Mouse (Mus musculus) liver, embryonic 14.5 days (tissue): Measurements from ENCODE around the gene Opcml. TPM values are rescaled to one million over a fixed set of nuclear protein-coding genes. Genes with fewer than 3 reads are reported as not detected.

Source experiments
- ATAC-seq: fragments of 200-750 bp; cut with Nextera tagmentation; 2 replicates; pipeline ENCODE4 v1.8.0; 2017; ENCODE audit warnings: moderate number of reproducible peaks, mild to moderate bottlenecking, moderate library complexity; ENCODE audit not compliant: insufficient read depth
- DNase-seq, 3 experiments: peaks; one replicate each; pipeline ENCODE4 v3.0.0-alpha.2; 2012 to 2013; ENCODE audit warnings: low read depth in 3 of 3, low spot score in 3 of 3
- H3K27ac ChIP-seq: fragments of 300-500 bp; sonication (generic); 2 replicates; pipeline ENCODE4 v1.5.1; 2014; ENCODE audit warnings: moderate library complexity, mild to moderate bottlenecking, control low read depth, inconsistent platforms
- H3K27me3 ChIP-seq: fragments of 300-500 bp; sonication (generic); 2 replicates; pipeline ENCODE4 v1.6.1; 2014; ENCODE audit warnings: mild to moderate bottlenecking, low read length, moderate library complexity; ENCODE audit not compliant: control insufficient read depth, insufficient read depth
- H3K36me3 ChIP-seq: fragments of 300-500 bp; sonication (generic); replicated peaks from 2 replicates; pipeline ENCODE4 v1.6.1; 2014; ENCODE audit warnings: low read depth; ENCODE audit not compliant: control insufficient read depth, insufficient read depth
- H3K4me1 ChIP-seq, 2 experiments: fragments of 200-500 bp in 1 of 2; fragments of 300-500 bp in 1 of 2; sonication (generic) in 1 of 2; replicated peaks; 2 replicates each; pipeline ENCODE4 v1.6.1; 2012 to 2014; ENCODE audit warnings: antibody characterized with exemption in 1 of 2, inconsistent platforms in 1 of 2, low read length in 1 of 2; ENCODE audit not compliant: control insufficient read depth in 2 of 2, insufficient read depth in 2 of 2
- H3K4me2 ChIP-seq: fragments of 300-500 bp; sonication (generic); 2 replicates; pipeline ENCODE4 v1.6.1; 2014; ENCODE audit warnings: low read depth, mild to moderate bottlenecking, control low read depth, moderate library complexity
- H3K4me3 ChIP-seq, 2 experiments: fragments of 200-500 bp in 1 of 2; fragments of 300-500 bp in 1 of 2; sonication (generic) in 1 of 2; 2 replicates each; pipeline ENCODE4 v1.5.1; 2012 to 2014; ENCODE audit warnings: low read depth in 2 of 2, low read length in 2 of 2, mild to moderate bottlenecking in 2 of 2, control low read depth in 1 of 2, inconsistent platforms in 1 of 2, moderate library complexity in 1 of 2; ENCODE audit not compliant: insufficient read depth in 1 of 2
- H3K9ac ChIP-seq: fragments of 300-500 bp; sonication (generic); replicated peaks from 2 replicates; pipeline ENCODE4 v1.6.1; 2014; ENCODE audit warnings: mild to moderate bottlenecking, control low read depth, moderate library complexity
- H3K9me3 ChIP-seq: fragments of 300-500 bp; sonication (generic); 2 replicates; pipeline ENCODE4 v1.6.1; 2016; ENCODE audit warnings: low read length, mixed read lengths; ENCODE audit not compliant: control insufficient read depth
- CTCF ChIP-seq: IDR thresholded peaks from 2 replicates; pipeline ENCODE4 v1.5.1; 2016; ENCODE audit warnings: antibody characterized with exemption, low read depth, control low read depth
- EP300 ChIP-seq: IDR thresholded peaks from 2 replicates; pipeline ENCODE4 v1.6.1; 2016; ENCODE audit warnings: antibody characterized with exemption, low read depth
- WGBS: fragments of 180-500 bp; shearing (Covaris S2); extraction: QIAGEN DNeasy Blood & Tissue Kit; methylation state at CpG from one replicate; pipeline ENCODE4 v1.1.7; 2014; ENCODE audit not compliant: insufficient replicate concordance; 5-methylcytosine and 5-hydroxymethylcytosine counted together
- polyA plus RNA-seq, 2 experiments: library from polyadenylated mRNA; depleted of rRNA in 1 of 2; stranded (reverse) in 1 of 2; unstranded in 1 of 2; fragments of >200 nt; fragmentation: Nextera tagmentation in 1 of 2; extraction: Ambion mirVana in 1 of 2; gene quantifications; 2 replicates each; pipeline versions ENCODE4 v1.2.1 to v1.2.3; 2012 to 2014

Gene Opcml
- polyA plus RNA-seq, 2 experiments: 0.03 TPM; not detected in 1

DNA sequence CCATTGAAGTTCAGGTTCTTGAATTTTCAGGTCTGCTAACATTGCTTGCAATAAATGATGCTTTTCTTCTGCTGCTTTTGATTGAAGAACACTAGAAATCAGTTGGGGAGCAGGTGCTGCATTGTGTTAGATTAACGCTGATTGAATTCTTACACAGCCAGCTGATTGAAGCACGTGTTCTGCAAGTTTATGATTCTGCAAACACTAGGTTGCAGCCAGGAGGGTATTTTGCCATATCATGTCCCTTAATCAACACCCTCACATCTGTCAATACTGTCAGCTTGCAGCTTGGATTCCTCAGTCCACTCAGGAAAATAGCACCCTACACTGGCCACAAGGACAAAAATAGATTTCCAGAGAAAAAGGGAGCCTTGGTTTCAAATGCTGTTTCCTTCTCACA lies 853.5 kb downstream of the Opcml start:
- Histone ChIP-seq H3K4me1 (no peaks in the 10 kb centered on the region), H3K9me3 (no peaks in the 10 kb centered on the region), H3K36me3 (no peaks in the 10 kb centered on the region), H3K4me2 (no peak overlapping the region), H3K27me3 (no peaks in the 10 kb centered on the region), H3K27ac (no peak overlapping the region), H3K4me3 (no peak overlapping the region), H3K9ac (no peak overlapping the region)
- ATAC-seq: no peak
- 70% methylated on average over 2 of the region's 2 CpGs for WGBS
- no peak for TF ChIP-seq CTCF
- no peak for TF ChIP-seq EP300
- DNase-seq: no peak

DNA sequence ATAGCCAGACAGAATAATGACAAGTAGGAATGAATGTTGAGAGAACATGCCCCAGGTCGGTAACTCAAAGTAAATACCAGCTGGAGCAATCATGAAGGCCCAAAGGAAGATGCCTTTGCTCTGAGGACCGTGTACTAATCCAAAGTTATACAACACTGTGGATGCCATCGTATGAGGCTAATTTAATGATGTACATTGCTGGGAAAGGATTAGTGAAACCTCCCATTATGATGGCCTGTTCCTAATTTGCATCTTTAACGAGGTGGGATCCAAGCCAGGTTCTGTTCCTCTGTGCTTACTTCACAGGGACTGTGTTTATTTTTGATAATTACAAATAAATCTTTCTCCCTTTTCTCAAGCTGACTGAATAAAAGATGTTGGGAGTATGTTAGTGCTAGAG lies 859.5 kb downstream of the Opcml start:
- Histone ChIP-seq H3K27me3 (no peaks in the 10 kb centered on the region), H3K36me3 (no peaks in the 10 kb centered on the region), H3K4me3 (no peak overlapping the region), H3K9me3 (no peaks in the 10 kb centered on the region), H3K9ac (no peak overlapping the region), H3K4me1 (no peaks in the 10 kb centered on the region), H3K4me2 (no peak overlapping the region), H3K27ac (no peak overlapping the region)
- ATAC-seq: no peak
- TF ChIP-seq CTCF (no peak), EP300 (no peak)
- DNase-seq: no peak
- WGBS: 47% methylated on average over 4 of the region's 4 CpGs

DNA sequence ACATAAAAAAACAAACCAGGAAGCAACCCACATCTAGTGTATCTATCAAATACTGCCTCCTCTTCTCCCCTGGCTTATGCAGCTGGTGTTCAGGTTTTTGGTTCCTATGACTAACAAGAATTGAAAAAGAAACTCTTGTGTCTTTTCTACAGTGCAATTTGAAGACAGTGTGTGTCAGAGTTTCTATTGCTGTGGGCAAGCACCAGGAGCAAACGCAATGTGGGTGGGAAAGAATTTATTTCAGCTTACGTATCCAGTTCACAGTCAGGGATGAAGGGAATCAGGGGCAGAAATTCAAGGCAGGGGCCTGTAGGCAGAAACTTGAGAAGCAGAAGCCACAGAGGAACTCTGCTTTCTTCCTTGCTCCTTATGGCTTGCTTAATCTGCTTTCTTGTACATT lies 869.4 kb downstream of the Opcml start:
- H3K4me1 ChIP-seq: no peaks in the 10 kb centered on the region
- H3K4me3 ChIP-seq: no peak overlapping the region
- no peak for DNase-seq
- WGBS: 60% methylated on average over 2 of the region's 2 CpGs
- H3K9me3 ChIP-seq: no peaks in the 10 kb centered on the region
- no peak overlapping the region for H3K27ac ChIP-seq
- H3K36me3 ChIP-seq: no peaks in the 10 kb centered on the region
- H3K27me3 ChIP-seq: no peaks in the 10 kb centered on the region
- no peak overlapping the region for H3K4me2 ChIP-seq
- no peak overlapping the region for H3K9ac ChIP-seq
- no peak for ATAC-seq
- TF ChIP-seq EP300: no peak
- no peak for TF ChIP-seq CTCF

DNA sequence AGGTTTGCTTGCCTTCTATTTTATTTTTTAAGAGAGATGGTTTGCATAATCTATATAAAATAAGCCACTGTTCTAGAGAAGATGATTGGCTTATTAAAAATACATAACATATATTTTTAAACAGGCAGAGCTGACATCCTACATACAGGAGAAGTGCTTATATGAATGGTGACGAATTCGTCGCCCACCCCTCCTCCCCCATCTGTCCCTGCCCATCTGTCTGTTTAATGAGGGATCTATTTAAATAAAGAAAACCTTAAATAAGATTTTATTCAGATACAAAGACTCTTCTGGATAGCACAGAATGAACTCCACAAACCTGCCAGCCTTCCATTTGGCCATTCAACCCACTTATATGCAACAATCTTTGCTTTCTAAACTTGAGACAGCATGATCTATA lies 872.3 kb downstream of the Opcml start:
- no peaks in the 10 kb centered on the region for H3K36me3 ChIP-seq
- no peak overlapping the region for H3K27ac ChIP-seq
- no peaks in the 10 kb centered on the region for H3K9me3 ChIP-seq
- H3K4me2 ChIP-seq: no peak overlapping the region
- DNase-seq (no peak), ATAC-seq (no peak)
- no peak overlapping the region for H3K9ac ChIP-seq
- no peak overlapping the region for H3K4me3 ChIP-seq
- H3K27me3 ChIP-seq: no peaks in the 10 kb centered on the region
- WGBS: 74% methylated on average over 3 of the region's 3 CpGs
- H3K4me1 ChIP-seq: no peaks in the 10 kb centered on the region
- TF ChIP-seq EP300: no peak
- no peak for TF ChIP-seq CTCF

DNA sequence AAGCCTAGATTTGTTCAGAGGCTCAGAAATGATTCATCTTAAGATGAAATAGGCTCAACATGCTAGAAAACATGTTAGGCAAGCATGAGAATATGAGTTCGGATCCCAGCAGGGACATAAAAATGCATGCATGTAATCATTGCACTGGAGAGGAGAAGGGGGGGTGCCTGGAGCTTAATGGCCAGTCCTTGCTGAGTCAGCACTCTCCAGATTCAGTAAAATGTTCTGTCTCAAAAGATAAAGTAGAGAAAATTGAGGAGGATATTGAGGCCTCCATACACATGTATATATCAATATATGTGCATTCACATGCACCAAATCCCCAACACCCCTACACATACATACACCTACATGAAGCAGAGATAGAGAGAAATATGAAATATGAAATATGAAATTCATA lies 889.7 kb downstream of the Opcml start:
- no peaks in the 10 kb centered on the region for H3K4me1 ChIP-seq
- 40% methylated on average over 1 of the region's 1 CpGs for WGBS
- H3K36me3 ChIP-seq: no peaks in the 10 kb centered on the region
- H3K9me3 ChIP-seq: no peaks in the 10 kb centered on the region
- no peak overlapping the region for H3K4me3 ChIP-seq
- no peak for DNase-seq
- H3K4me2 ChIP-seq: no peak overlapping the region
- TF ChIP-seq CTCF (no peak), EP300 (no peak)
- H3K27ac ChIP-seq: no peak overlapping the region
- H3K9ac ChIP-seq: no peak overlapping the region
- no peak for ATAC-seq
- H3K27me3 ChIP-seq: no peaks in the 10 kb centered on the region
